Comparison of ENCODE assay signal across 6 mouse cellular contexts in genomic region chr1:64108653-64109052, GRCm38 (mm10). TPM values are rescaled to one million over a fixed set of nuclear protein-coding genes. Genes with fewer than 3 reads are reported as not detected.
DNase-seq lines count a peak whose midpoint lies in the region; TF ChIP-seq lines count a peak whose summit lies in the region.
"Not testable (repeated sequence)": the region's sequence is repeated elsewhere in the genome, so short reads cannot be mapped to it uniquely, and the experiment has no call there.
"Had no signal": no experiment of that assay in that cellular context is flagged by ENCODE, and none has a peak within 500 bp of the region (broad histone marks: within the 10 kb centered on the region; RNA-seq: fewer than 3 reads in every experiment).

No protein-coding gene starts in this region.

- TF ChIP-seq POLR2A in MEL (IDR thresholded peaks at IDR 0.05; ENCODE audit: control insufficient read depth in 1 of 2, insufficient read depth in 1 of 2, low read depth in 1 of 2, low read length in 2 of 2, poor library complexity in 1 of 2): not testable (repeated sequence)

- not testable (repeated sequence) for H3K4me3 ChIP-seq in MEL (ENCODE audit: control insufficient read depth in 1 of 2, insufficient read depth in 1 of 2, low read depth in 2 of 2, low read length in 2 of 2); gastrocnemius, adult 2 months
- peak overlapping the region; percentile 33 for H3K4me3 ChIP-seq in megakaryocyte, embryonic 14.5 days (replicated peaks)

- H3K27me3 ChIP-seq in MEL (ENCODE audit: control insufficient read depth in 1 of 2, insufficient read depth in 2 of 2, low read length in 2 of 2); megakaryocyte, embryonic 14.5 days (replicated peaks): not testable (repeated sequence)

- H3K9me3 ChIP-seq in MEL (replicated peaks; ENCODE audit: insufficient read depth, low read length); megakaryocyte, embryonic 14.5 days: not testable (repeated sequence)

- H3K9ac ChIP-seq in MEL (ENCODE audit: control insufficient read depth, low read depth, low read length, poor library complexity, severe bottlenecking): not testable (repeated sequence)

- intact Hi-C loops in gastrocnemius, adult 2 months (cut with DNase I): not testable (repeated sequence)

- DNase-seq in CD4-positive, CD25-positive, alpha-beta regulatory T cell, adult 2 months (ENCODE audit: low read depth, low spot score): peak; percentile 62
- DNase-seq in MEL (ENCODE audit: low read depth, low spot score); gastrocnemius, adult 2 months: not testable (repeated sequence)
- DNase-seq in induced T-regulatory cell, adult 2 months (ENCODE audit: low read depth): peak; percentile 68

- H3K27ac ChIP-seq in MEL (ENCODE audit: control insufficient read depth, low read depth, low read length): not testable (repeated sequence)
- peak overlapping the region; percentile 57; the same call in 1 of the 2 replicates for H3K27ac ChIP-seq in gastrocnemius, adult 2 months

- H3K79me2 ChIP-seq in MEL (ENCODE audit: control insufficient read depth, insufficient read depth, low read length, poor library complexity): not testable (repeated sequence)

- TF ChIP-seq EP300 in MEL (IDR thresholded peaks at IDR 0.05; ENCODE audit: low read depth in 1 of 2, low read length in 2 of 2): not testable (repeated sequence)

- TF ChIP-seq RAD21 in MEL (IDR thresholded peaks at IDR 0.05; ENCODE audit: low read depth, low read length): not testable (repeated sequence)

- not testable (repeated sequence) for H3K36me3 ChIP-seq in MEL (ENCODE audit: control insufficient read depth in 1 of 2, insufficient read depth in 2 of 2, low read length in 2 of 2)
- H3K36me3 ChIP-seq in megakaryocyte, embryonic 14.5 days (replicated peaks; ENCODE audit: low read length): peaks cover 70% of the 10 kb centered on the region

- TF ChIP-seq CTCF in MEL (IDR thresholded peaks at IDR 0.05 in 2 of 3, conservative IDR thresholded peaks at IDR 0.05 in 1 of 3; ENCODE audit: control insufficient read depth in 1 of 3, insufficient read depth in 1 of 3, low read depth in 2 of 3, low read length in 3 of 3, poor library complexity in 1 of 3, severe bottlenecking in 1 of 3); gastrocnemius, adult 2 months (IDR thresholded peaks at IDR 0.05): not testable (repeated sequence)

- H3K4me1 ChIP-seq in MEL (ENCODE audit: control insufficient read depth in 1 of 2, insufficient read depth in 2 of 2, low read length in 2 of 2): peaks cover 8 to 12% of the 10 kb centered on the region in 2 experiments
- peaks cover 93% of the 10 kb centered on the region for H3K4me1 ChIP-seq in megakaryocyte, embryonic 14.5 days

TF ChIP-seq in MEL, 35 proteins besides CTCF, POLR2A, EP300 and RAD21:
- TF ChIP-seq ZNF384 (IDR thresholded peaks at IDR 0.05; ENCODE audit: low read depth, low read length): peak; percentile 85

RNA-seq across cellular contexts. Expression of gene Klf7, which starts 13.4 kb away (rescaled TPM):
- total RNA-seq in MEL (2012; rRNA removed): 1.6 and 2.7 TPM in 2 replicates
- polyA plus RNA-seq in MEL (2012; ENCODE audit: insufficient read depth in 1 of 2, insufficient read length in 2 of 2, low read depth in 1 of 2, low replicate concordance in 2 of 2, missing spikeins in 1 of 2): 1 to 10 TPM in 1 of 2 experiments, not detected in 1; 3.1 TPM
- 10 to 100 TPM in 1 of 2 experiments, 1 to 10 TPM in 1; 7.6 to 12.6 TPM for total RNA-seq in gastrocnemius, adult 2 months (2021)
- 7.9 and 18.5 TPM in 2 replicates for polyA plus RNA-seq in megakaryocyte, embryonic 14.5 days (2012; ENCODE audit: insufficient read depth, low replicate concordance)
- polyA plus RNA-seq: G1E had no signal
